Comparison of ENCODE assay signal across 23 mouse cellular contexts in the genomic region with DNA sequence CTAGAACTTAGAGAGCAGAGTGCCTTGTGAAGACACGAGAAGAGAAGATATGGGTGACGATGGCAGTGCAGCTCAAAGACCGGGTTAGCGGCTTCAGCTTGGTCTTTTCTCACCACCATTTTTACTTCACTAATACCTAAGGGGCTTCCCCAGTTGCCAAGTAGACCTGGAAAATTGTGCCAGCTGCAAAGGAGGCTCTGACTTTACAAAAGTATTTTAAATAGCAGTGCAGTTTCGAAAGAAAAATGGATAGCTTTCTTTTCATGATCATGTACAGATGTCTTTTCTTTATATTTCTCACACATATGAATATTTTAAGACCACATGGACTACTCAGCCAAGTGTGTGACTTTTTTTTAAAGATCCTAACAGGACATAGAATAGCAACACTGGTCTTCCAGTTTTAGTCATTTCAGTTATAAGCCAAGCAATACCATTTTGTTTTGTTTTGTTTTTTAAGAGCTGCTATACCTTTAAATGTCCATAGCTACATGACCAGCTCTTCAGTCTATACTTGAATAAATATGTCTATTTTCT. TPM values are rescaled to one million over a fixed set of nuclear protein-coding genes. Genes with fewer than 3 reads are reported as not detected.
"Had no signal": no experiment of that assay in that cellular context is flagged by ENCODE, and none has a peak within 500 bp of the region (broad histone marks: within the 10 kb centered on the region; RNA-seq: fewer than 3 reads in every experiment).

No protein-coding gene starts in this region.

- H3K4me3 ChIP-seq: lung, embryonic 15.5 days; midbrain, embryonic 10.5 days; midbrain, embryonic 12.5 days; myocyte; neural tube, embryonic 13.5 days; neural tube, embryonic 15.5 days had no signal

- H3K4me1 ChIP-seq: lung, embryonic 15.5 days; neural tube, embryonic 13.5 days; neural tube, embryonic 15.5 days had no signal

- H3K4me2 ChIP-seq: lung, embryonic 15.5 days; midbrain, embryonic 12.5 days; neural tube, embryonic 13.5 days; neural tube, embryonic 15.5 days had no signal

- H3K36me3 ChIP-seq: lung, embryonic 15.5 days; midbrain, embryonic 10.5 days; midbrain, embryonic 12.5 days; neural tube, embryonic 13.5 days; neural tube, embryonic 15.5 days had no signal

- H3K9ac ChIP-seq: liver, postnatal 0 days; lung, embryonic 15.5 days; midbrain, embryonic 12.5 days; neural tube, embryonic 13.5 days; neural tube, embryonic 15.5 days had no signal

- H3K27ac ChIP-seq: lung, embryonic 15.5 days; midbrain, embryonic 10.5 days; midbrain, embryonic 12.5 days; neural tube, embryonic 13.5 days; neural tube, embryonic 15.5 days had no signal

- H3K27me3 ChIP-seq: lung, embryonic 15.5 days; midbrain, embryonic 12.5 days; neural tube, embryonic 13.5 days; neural tube, embryonic 15.5 days had no signal

- H3K9me3 ChIP-seq: lung, embryonic 15.5 days; midbrain, embryonic 10.5 days; midbrain, embryonic 12.5 days; neural tube, embryonic 13.5 days; neural tube, embryonic 15.5 days had no signal

- ATAC-seq: liver, postnatal 0 days; midbrain, embryonic 16.5 days had no signal

- DNase-seq: liver, postnatal 0 days; lung, adult 2 months; lung, postnatal 10 days; lung, postnatal 4 days; midbrain, embryonic 14.5 days; retina, postnatal 1 day; right cerebral cortex, adult 18-20 months; right cerebral cortex, postnatal 25 days; right cerebral cortex, postnatal 4 days; spleen, adult 18-20 months; thymus, adult 18-20 months; thymus, postnatal 14 days; thymus, postnatal 36 days had no signal

RNA-seq across cellular contexts. Expression of gene Bace2, which starts 49.0 kb away (rescaled TPM):
- total RNA-seq: megakaryocyte, adult 5-6 weeks; megakaryocyte-erythroid progenitor cell, adult 5-6 weeks had no signal

RNA-seq across cellular contexts. Expression of gene Mx1, which starts 57.2 kb away (rescaled TPM):
- polyA plus RNA-seq: midbrain, embryonic 10.5 days; neural tube, embryonic 11.5 days had no signal
